Comparison of ENCODE assay signal across 7 mouse cellular contexts in genomic region chr9:108508776-108509175, GRCm38 (mm10). TPM values are rescaled to one million over a fixed set of nuclear protein-coding genes. Genes with fewer than 3 reads are reported as not detected.
DNase-seq lines count a peak whose midpoint lies in the region; ATAC-seq and TF ChIP-seq lines count a peak whose summit lies in the region.

No protein-coding gene starts in this region.

- H3K9me3 ChIP-seq in lung, embryonic 14.5 days (ENCODE audit: low read depth, low read length), result no peaks in the 10 kb centered on the region
- H3K9me3 ChIP-seq in forebrain, embryonic 10.5 days, result no peaks in the 10 kb centered on the region
- no peaks in the 10 kb centered on the region for H3K9me3 ChIP-seq in limb, embryonic 12.5 days
- no peaks in the 10 kb centered on the region for H3K9me3 ChIP-seq in stomach, embryonic 14.5 days (ENCODE audit: control insufficient read depth, low read depth, low read length)

- 0 out of 2 replicates have a peak, but pooled peaks cover 4% of the 10 kb centered on the region for H3K4me1 ChIP-seq in lung, embryonic 14.5 days (ENCODE audit: insufficient read depth)
- H3K4me1 ChIP-seq in lung, adult 2 months (ENCODE audit: control insufficient read depth, insufficient read depth, low read length), result peaks cover 5% of the 10 kb centered on the region; the same call in 1 of the 2 replicates
- H3K4me1 ChIP-seq in forebrain, embryonic 10.5 days, result peaks cover 22% of the 10 kb centered on the region
- H3K4me1 ChIP-seq in limb, embryonic 12.5 days (replicated peaks), result peaks cover 14% of the 10 kb centered on the region
- peaks cover 8% of the 10 kb centered on the region for H3K4me1 ChIP-seq in stomach, embryonic 14.5 days (ENCODE audit: control insufficient read depth, insufficient read depth, low read length)

- peaks cover 48% of the 10 kb centered on the region for H3K36me3 ChIP-seq in lung, embryonic 14.5 days (ENCODE audit: insufficient read depth)
- H3K36me3 ChIP-seq in forebrain, embryonic 10.5 days (replicated peaks), result peaks cover 50% of the 10 kb centered on the region
- H3K36me3 ChIP-seq in limb, embryonic 12.5 days, result peaks cover 48% of the 10 kb centered on the region
- peaks cover 43% of the 10 kb centered on the region for H3K36me3 ChIP-seq in stomach, embryonic 14.5 days (ENCODE audit: control insufficient read depth, insufficient read depth, low read length)

- WGBS in lung, embryonic 14.5 days, result 87% methylated on average over 7 of the region's 7 CpGs
- WGBS in lung, adult 2 months, result 88% methylated on average over 7 of the region's 7 CpGs
- WGBS in forebrain, embryonic 10.5 days, result 89% methylated on average over 7 of the region's 7 CpGs
- 85% methylated on average over 7 of the region's 7 CpGs for WGBS in limb, embryonic 12.5 days
- WGBS in stomach, embryonic 14.5 days, result 84% methylated on average over 7 of the region's 7 CpGs

- H3K4me3 ChIP-seq in lung, embryonic 14.5 days (ENCODE audit: low read depth, low read length), result peak overlapping the region; percentile 72
- no peak overlapping the region for H3K4me3 ChIP-seq in lung, adult 2 months (replicated peaks; ENCODE audit: extremely low read depth, low read depth, low read length)
- peak overlapping the region; percentile 71 for H3K4me3 ChIP-seq in forebrain, embryonic 10.5 days
- H3K4me3 ChIP-seq in limb, embryonic 12.5 days (replicated peaks), result peak overlapping the region; percentile 78
- H3K4me3 ChIP-seq in stomach, embryonic 14.5 days (ENCODE audit: low read depth, low read length), result peak overlapping the region; percentile 57

- peak overlapping the region; percentile 92 for H3K4me2 ChIP-seq in lung, embryonic 14.5 days
- peak overlapping the region; percentile 92 for H3K4me2 ChIP-seq in limb, embryonic 12.5 days
- H3K4me2 ChIP-seq in stomach, embryonic 14.5 days (replicated peaks; ENCODE audit: low read depth, low read length), result peak overlapping the region; percentile 87

- no peak overlapping the region for H3K27ac ChIP-seq in lung, embryonic 14.5 days (ENCODE audit: low read depth)
- H3K27ac ChIP-seq in forebrain, embryonic 10.5 days, result no peak overlapping the region
- H3K27ac ChIP-seq in limb, embryonic 12.5 days, result no peak overlapping the region
- H3K27ac ChIP-seq in stomach, embryonic 14.5 days (ENCODE audit: low read length), result no peak overlapping the region

- H3K27me3 ChIP-seq in lung, embryonic 14.5 days (ENCODE audit: insufficient read depth, low read length), result no peaks in the 10 kb centered on the region
- no peaks in the 10 kb centered on the region for H3K27me3 ChIP-seq in forebrain, embryonic 10.5 days (ENCODE audit: poor library complexity, severe bottlenecking)
- H3K27me3 ChIP-seq in limb, embryonic 12.5 days, result no peaks in the 10 kb centered on the region
- no peaks in the 10 kb centered on the region for H3K27me3 ChIP-seq in stomach, embryonic 14.5 days (ENCODE audit: control insufficient read depth, insufficient read depth, low read length)

- TF ChIP-seq POLR2A in lung, adult 2 months (IDR thresholded peaks at IDR 0.05; ENCODE audit: borderline replicate concordance, extremely low read depth, low read depth, low read length), result no peak

- no peak for ATAC-seq in lung, embryonic 14.5 days (ENCODE audit: insufficient read depth)
- no peak for ATAC-seq in limb, embryonic 12.5 days (ENCODE audit: insufficient number of reproducible peaks, insufficient read depth, low FRiP score, low TSS enrichment, low read depth)
- ATAC-seq in stomach, embryonic 14.5 days (ENCODE audit: insufficient number of reproducible peaks, insufficient read depth, low FRiP score, low read depth), result no peak

- DNase-seq in lung, embryonic 14.5 days, result no peak
- no peak for DNase-seq in lung, adult 2 months
- DNase-seq in forebrain, embryonic 10.5 days (ENCODE audit: extremely low spot score, low spot score), result no peak
- DNase-seq in spleen, adult 18-20 months, result no peak
- no peak for DNase-seq in embryo, embryonic 9.5 days (ENCODE audit: extremely low spot score)

- no peak for TF ChIP-seq CTCF in lung, embryonic 14.5 days (IDR thresholded peaks at IDR 0.05; ENCODE audit: low read depth)
- TF ChIP-seq CTCF in lung, adult 2 months (IDR thresholded peaks at IDR 0.05; ENCODE audit: insufficient read depth, low read length), result no peak

- peak overlapping the region; percentile 71 for H3K9ac ChIP-seq in lung, embryonic 14.5 days
- H3K9ac ChIP-seq in limb, embryonic 12.5 days (replicated peaks), result peak overlapping the region; percentile 81
- H3K9ac ChIP-seq in stomach, embryonic 14.5 days (replicated peaks; ENCODE audit: low read depth, low read length), result peak overlapping the region; percentile 81

RNA-seq across cellular contexts. Expression of gene Qars, which starts 1.3 kb away (rescaled TPM):
- polyA plus RNA-seq in lung, embryonic 14.5 days (2014; fragmentation: Nextera tagmentation; extraction: Ambion mirVana), result 97.1 and 97.7 TPM in 2 replicates
- polyA plus RNA-seq in lung, adult 2 months (2012; rRNA removed), result 140 and 204 TPM in 2 replicates
- 113 and 117 TPM in 2 replicates for polyA plus RNA-seq in forebrain, embryonic 10.5 days (2016; fragmentation: Nextera tagmentation; extraction: Ambion mirVana)
- polyA plus RNA-seq in limb, embryonic 12.5 days (2016; fragmentation: Nextera tagmentation; extraction: Ambion mirVana), result 106 and 112 TPM in 2 replicates
- polyA plus RNA-seq in stomach, embryonic 14.5 days (2014; fragmentation: Nextera tagmentation; extraction: Ambion mirVana), result 113 and 114 TPM in 2 replicates

RNA-seq across cellular contexts. Expression of gene Qrich1, which starts 7.8 kb away (rescaled TPM):
- 139 and 145 TPM in 2 replicates for polyA plus RNA-seq in lung, embryonic 14.5 days (2014; fragmentation: Nextera tagmentation; extraction: Ambion mirVana)
- 64.4 and 76.6 TPM in 2 replicates for polyA plus RNA-seq in lung, adult 2 months (2012; rRNA removed)
- polyA plus RNA-seq in forebrain, embryonic 10.5 days (2016; fragmentation: Nextera tagmentation; extraction: Ambion mirVana), result 160 and 164 TPM in 2 replicates
- polyA plus RNA-seq in limb, embryonic 12.5 days (2016; fragmentation: Nextera tagmentation; extraction: Ambion mirVana), result 156 and 159 TPM in 2 replicates
- 120 and 121 TPM in 2 replicates for polyA plus RNA-seq in stomach, embryonic 14.5 days (2014; fragmentation: Nextera tagmentation; extraction: Ambion mirVana)

RNA-seq across cellular contexts. Expression of gene Usp19, which starts 18.4 kb away (rescaled TPM):
- polyA plus RNA-seq in lung, embryonic 14.5 days (2014; fragmentation: Nextera tagmentation; extraction: Ambion mirVana), result 56.9 and 63.3 TPM in 2 replicates
- 134 and 161 TPM in 2 replicates for polyA plus RNA-seq in lung, adult 2 months (2012; rRNA removed)
- polyA plus RNA-seq in forebrain, embryonic 10.5 days (2016; fragmentation: Nextera tagmentation; extraction: Ambion mirVana), result 76.1 and 79.9 TPM in 2 replicates
- polyA plus RNA-seq in limb, embryonic 12.5 days (2016; fragmentation: Nextera tagmentation; extraction: Ambion mirVana), result 99.3 and 99.7 TPM in 2 replicates
- 49.5 and 54.4 TPM in 2 replicates for polyA plus RNA-seq in stomach, embryonic 14.5 days (2014; fragmentation: Nextera tagmentation; extraction: Ambion mirVana)

RNA-seq across cellular contexts. Expression of gene Lamb2, which starts 29.2 kb away (rescaled TPM):
- 47.9 and 48.6 TPM in 2 replicates for polyA plus RNA-seq in lung, embryonic 14.5 days (2014; fragmentation: Nextera tagmentation; extraction: Ambion mirVana)
- 189 and 231 TPM in 2 replicates for polyA plus RNA-seq in lung, adult 2 months (2012; rRNA removed)
- polyA plus RNA-seq in forebrain, embryonic 10.5 days (2016; fragmentation: Nextera tagmentation; extraction: Ambion mirVana), result 34.8 and 40.8 TPM in 2 replicates
- polyA plus RNA-seq in limb, embryonic 12.5 days (2016; fragmentation: Nextera tagmentation; extraction: Ambion mirVana), result 40.8 and 43.7 TPM in 2 replicates
- 38.7 and 43.7 TPM in 2 replicates for polyA plus RNA-seq in stomach, embryonic 14.5 days (2014; fragmentation: Nextera tagmentation; extraction: Ambion mirVana)

RNA-seq across cellular contexts. Expression of gene Klhdc8b, which starts 47.4 kb away (rescaled TPM):
- polyA plus RNA-seq in lung, embryonic 14.5 days (2014; fragmentation: Nextera tagmentation; extraction: Ambion mirVana), result 46.4 and 46.7 TPM in 2 replicates
- 108 and 109 TPM in 2 replicates for polyA plus RNA-seq in lung, adult 2 months (2012; rRNA removed)
- polyA plus RNA-seq in forebrain, embryonic 10.5 days (2016; fragmentation: Nextera tagmentation; extraction: Ambion mirVana), result 33.1 and 40.3 TPM in 2 replicates
- polyA plus RNA-seq in limb, embryonic 12.5 days (2016; fragmentation: Nextera tagmentation; extraction: Ambion mirVana), result 33.0 and 36.0 TPM in 2 replicates
- 64.0 and 64.9 TPM in 2 replicates for polyA plus RNA-seq in stomach, embryonic 14.5 days (2014; fragmentation: Nextera tagmentation; extraction: Ambion mirVana)
